Mouse (Mus musculus) embryo, embryonic 10 days (tissue): ENCODE measurements at regions not wholly inside any gene's neighbourhood (a gene's known extent, or its start where the extent isn't known, plus 50 kb on each side); places are given as distances from the start of the nearest gene placed in this dataset.
"Not testable (repeated sequence)": the region's sequence is repeated elsewhere in the genome, so short reads cannot be mapped to it uniquely, and the experiment has no call there.

Experiments
- DNase-seq: peaks from one replicate; pipeline ENCODE4 v3.0.0-alpha.2; 2015; ENCODE audit warnings: low spot score

- no peak for DNase-seq
Measured at GRCm38 (mm10) chr9:72166084-72166483, 54.4 kb upstream of the Tcf12 start.

- DNase-seq = no peak
Measured at GRCm38 (mm10) chr9:72166611-72167010, 54.9 kb upstream of the Tcf12 start.

DNA sequence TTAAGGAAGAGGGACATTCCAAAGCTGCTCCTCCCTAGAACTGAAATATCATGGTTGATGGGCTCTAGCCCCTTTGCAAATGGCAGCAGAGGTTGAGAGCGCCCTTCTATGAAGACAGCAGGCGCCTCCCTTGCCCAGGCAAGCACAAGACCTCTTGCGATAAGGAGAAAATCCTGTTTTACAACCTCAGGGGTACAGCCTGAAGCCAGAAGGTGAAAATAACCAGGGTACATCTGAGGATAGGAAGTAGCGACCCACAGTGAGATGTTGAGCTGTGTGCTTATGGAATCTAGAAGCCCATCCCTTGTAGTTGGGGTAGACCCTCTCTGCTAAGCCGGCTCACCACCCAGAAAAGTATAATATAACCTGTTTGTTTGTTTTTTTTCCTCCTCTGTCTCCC, 57.6 kb upstream of the Tcf12 start:
- DNase-seq = peak; percentile 31

DNA sequence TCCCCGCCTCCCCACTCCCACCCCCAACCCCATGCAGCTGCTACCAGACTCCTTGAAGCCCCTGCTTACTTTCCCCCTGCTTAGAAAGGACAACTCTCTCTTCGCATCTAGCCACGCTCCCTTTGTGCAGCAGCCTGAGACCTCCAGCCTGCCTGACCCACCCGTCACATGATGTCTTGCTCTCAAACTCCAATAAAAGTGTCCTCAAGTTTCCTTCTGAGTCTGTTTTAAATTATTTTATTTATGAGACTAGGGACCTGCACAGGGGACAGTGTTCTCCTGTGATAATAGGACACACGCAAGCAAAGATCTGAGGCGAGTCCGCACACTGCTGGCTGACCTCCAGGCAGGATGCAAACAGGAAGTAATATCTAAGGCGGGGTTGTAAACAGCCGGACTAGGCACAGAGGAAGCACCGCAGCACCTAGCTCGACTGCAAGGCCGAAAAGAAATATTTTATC, 58.1 kb upstream of the Tcf12 start:
- peak; percentile 67 for DNase-seq

GRCm38 (mm10) chr9:72170235-72170634, 58.6 kb upstream of the Tcf12 start:
- DNase-seq = peak; percentile 35

GRCm38 (mm10) chr9:72172331-72172730, 60.7 kb upstream of the Tcf12 start:
- DNase-seq = no peak

DNA sequence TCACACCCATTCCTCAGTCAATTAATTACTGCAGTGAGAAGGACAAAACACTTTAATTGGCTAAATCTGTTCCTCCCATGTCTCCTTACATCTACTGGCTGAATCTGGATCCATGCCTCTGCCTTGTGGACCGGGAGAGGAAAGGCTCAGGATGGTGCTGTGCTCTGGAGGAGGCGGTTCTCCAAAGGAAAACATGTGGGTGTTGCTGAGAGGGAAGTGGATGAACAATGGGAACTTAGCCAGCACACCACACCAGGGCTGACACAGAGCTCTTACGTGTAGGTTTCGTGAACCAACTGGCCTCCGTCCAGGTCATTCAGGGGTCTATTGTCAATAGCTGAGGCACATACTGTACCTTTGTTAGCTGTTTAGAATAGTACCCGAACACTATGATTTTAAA, 69.3 kb upstream of the Tcf12 start:
- DNase-seq = no peak

DNA sequence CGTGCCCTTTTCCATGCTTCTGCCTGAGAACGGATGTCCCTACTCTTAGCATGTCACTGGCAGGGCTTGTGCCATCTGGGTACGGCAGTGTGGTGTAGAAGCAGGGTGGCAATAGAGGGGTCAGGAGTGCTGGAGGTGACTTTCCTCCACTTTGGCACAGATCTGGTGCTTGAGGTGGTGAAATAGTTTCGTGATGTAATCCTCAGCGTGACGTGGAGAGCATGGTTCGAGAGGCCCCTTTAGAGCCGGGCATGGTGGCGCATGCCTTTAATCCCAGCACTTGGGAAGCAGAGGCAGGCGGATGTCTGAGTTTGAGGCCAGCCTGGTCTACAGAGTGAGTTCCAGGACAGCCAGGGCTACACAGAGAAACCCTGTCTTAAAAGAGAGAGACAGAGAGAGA, 71.7 kb upstream of the Tcf12 start:
- no peak for DNase-seq

- no peak for DNase-seq
Measured at GRCm38 (mm10) chr9:72183925-72184324, 72.3 kb upstream of the Tcf12 start.

DNA sequence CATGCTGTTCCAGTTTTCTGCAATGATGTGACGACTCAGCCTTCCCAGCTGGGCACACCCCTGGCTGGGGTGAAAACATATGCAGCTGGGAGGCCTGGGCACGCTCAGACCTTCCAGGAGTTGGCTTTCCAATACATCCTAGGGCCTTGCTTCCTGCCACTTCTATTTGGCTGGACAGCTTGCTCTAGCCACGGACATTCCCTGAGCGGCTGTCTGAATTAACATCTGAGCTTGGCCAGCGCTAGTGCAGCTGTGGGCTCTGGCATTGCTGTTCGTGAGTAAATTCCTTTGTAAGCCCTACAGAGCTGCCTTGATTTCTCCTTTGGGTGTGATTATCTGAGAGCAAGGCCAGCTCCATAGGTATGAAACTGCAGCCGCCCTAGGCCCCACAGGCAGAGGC, 78.2 kb upstream of the Tcf12 start:
- no peak for DNase-seq

GRCm38 (mm10) chr9:72190631-72191030, 79.0 kb upstream of the Tcf12 start:
- no peak for DNase-seq

GRCm38 (mm10) chr9:72191091-72191490, 79.4 kb upstream of the Tcf12 start:
- DNase-seq = no peak

DNA sequence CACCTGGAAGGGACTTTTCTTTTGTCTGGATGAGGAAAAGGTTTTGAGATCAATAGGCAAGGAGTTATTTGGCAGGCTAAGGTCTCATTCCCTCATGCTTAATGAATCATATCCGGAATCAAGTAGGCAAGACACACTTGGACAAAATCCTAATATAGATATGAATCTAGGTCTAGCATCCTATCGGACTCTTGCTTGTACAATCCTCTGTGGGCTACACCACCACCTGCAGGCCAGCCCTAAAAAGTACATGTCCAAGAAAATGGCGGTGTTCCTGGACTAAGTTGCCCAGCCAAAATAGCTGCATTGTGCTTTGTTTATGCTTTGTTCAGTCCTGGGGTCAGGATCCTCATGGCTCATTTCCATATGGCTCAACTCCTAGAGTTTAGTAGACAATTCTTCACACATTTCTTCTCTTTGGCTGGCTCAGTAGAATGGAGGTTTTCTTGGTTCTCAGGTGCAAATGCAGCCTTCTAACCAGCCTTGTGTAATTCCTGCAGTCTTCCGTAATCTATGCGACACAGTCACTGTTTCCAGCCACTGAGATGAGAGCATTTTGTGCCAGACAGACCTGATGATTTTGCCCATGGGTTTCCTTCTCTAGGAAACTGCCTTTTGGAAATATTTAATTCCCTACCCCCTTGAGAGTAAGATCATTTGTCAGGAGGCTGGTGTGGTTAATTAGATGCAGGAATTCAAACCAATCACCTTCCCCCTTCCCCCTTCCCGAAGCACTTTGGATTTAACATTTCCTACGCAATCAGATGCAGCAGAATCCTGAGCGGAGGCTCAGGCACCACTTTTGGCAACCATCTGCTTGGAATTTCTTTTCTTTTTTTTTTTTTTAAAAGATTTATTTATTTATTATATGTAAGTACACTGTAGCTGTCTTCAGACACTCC, 80.6 kb upstream of the Tcf12 start:
- peak; percentile 70 for DNase-seq

DNA sequence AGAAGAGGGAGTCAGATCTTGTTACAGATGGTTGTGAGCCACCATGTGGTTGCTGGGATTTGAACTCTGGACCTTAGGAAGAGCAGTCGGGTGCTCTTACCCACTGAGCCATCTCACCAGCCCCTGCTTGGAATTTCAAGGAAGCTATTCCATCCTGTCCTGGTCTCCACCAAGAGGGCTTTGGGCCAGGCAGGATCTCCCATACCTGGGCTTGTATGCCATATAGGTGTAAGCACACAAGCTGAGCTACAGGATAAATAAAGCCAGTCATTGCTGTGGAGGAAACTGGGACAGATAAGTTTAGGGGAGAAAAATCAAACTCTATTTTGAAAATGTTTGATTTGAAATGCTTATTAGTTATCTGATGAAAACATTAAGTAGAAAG, 81.3 kb upstream of the Tcf12 start:
- DNase-seq = not testable (repeated sequence)

GRCm38 (mm10) chr9:72195348-72195747, 79.3 kb upstream of the Zfp280d start:
- DNase-seq = no peak

GRCm38 (mm10) chr9:72196626-72197330, 77.9 kb upstream of the Zfp280d start:
- DNase-seq = peak; percentile 9

- DNase-seq = no peak
Measured at GRCm38 (mm10) chr9:72197331-72197732, 77.3 kb upstream of the Zfp280d start.

- no peak for DNase-seq
Measured at GRCm38 (mm10) chr9:72198976-72199375, 75.7 kb upstream of the Zfp280d start.

DNA sequence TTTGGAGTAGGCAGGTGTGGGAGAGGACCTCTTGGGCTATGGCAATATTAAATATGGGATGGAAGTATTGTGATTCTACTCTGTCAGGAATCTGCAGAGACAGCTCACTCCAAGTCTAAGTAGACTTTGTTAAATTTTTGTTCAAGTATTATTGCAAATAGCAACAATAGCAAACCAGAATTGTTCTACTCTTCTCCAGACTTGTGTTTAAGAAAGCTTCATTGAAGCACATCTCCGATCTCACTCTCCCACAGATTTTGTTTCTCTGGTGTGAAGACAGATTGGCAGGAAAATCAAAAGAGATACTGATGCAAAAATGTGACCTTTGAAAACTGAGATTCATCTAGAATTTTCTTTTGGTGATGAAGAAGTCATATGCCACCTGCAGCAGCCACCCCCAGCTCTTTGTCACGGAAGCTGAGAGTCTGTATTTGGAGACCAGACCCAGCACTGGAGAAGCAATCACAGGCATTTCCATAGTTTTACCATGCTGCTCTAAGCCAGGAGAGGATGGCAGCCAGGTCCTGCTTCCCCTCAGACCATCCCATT, 70.2 kb upstream of the Zfp280d start:
- DNase-seq = no peak

DNA sequence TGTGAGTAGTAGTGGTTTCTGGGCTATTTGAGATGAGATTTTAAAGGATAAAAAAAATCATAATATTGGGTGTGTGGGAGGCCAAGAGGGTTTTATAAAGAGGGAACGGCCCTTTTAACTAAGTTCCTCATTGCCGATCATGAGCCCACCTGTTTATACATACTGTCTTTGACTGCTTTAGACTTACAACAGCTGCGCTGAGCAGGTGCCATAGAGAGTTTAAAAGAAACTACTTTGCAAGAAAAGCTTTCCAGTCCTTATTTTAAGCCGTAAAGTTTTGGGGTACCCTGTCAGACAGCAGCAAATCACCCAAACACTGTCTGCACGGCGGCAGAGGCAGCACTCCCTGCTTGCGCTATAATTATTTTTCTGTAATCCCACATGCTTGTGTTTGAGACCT, 68.8 kb upstream of the Zfp280d start:
- DNase-seq = no peak

DNA sequence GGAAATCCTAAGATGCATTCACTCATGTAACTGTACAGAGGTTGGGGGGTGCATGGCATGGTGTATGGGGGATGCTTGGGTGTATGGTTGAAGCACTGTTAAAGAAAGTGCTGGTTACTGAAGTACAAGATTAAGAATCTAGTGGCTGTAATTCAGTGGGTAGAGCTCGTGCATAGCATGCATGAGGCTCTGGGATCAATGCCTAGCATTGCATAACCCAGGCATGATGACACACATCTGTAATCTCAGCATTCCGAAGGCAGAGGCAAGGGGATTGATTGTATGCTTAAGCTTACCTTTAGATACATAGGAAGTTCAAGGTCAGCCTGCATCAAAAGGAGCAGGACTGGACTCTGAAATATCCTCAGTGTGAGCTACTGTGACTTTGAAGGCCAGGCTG, 67.7 kb upstream of the Zfp280d start:
- DNase-seq = no peak

GRCm38 (mm10) chr9:72208296-72208695, 66.4 kb upstream of the Zfp280d start:
- no peak for DNase-seq
